Comparison of ENCODE assay signal across 9 mouse cellular contexts in the genomic region with DNA sequence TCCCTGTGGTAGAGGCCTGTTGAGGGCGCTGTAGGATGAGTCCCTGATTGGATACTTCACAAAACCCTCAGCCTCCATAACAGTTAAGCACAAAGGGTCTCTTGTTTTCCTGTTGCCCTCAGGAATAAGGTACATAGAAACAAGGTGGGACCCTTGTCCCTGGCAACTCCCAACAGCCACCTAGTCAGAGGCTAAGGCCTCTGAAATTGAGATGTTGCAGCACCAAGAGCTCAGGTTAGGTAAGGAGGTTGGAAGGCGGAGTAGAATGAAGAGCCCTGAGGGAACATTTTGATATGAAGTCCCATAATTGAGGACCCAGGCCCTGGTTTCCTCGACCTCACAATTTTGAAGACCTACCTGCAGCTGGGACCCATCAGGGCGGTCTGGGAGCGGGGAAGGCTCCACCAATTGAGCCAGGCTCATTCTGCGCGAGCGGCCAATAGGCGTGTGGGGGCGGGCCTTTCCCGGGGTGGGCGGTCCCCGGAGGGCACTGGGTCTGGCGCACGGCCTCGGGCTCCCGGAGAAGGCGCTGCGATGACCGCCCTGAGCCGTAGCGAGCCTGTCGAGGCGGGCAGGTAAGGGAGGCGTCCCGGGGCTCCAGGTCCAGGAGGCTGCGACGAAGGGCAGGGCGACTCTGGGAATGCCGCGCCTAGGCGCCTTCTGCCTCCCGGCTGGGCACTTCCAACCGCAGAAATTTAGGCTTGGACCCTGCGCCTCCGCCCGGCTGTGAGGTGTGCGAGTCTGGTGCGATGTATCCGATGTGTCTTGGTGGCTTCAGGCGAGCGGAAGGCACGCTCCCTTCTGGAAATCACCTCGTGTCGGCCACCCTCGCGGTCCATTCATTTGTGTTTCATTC. TPM values are rescaled to one million over a fixed set of nuclear protein-coding genes. Genes with fewer than 3 reads are reported as not detected.
DNase-seq lines count a peak whose midpoint lies in the region; ATAC-seq and TF ChIP-seq lines count a peak whose summit lies in the region.
"Had no signal": no experiment of that assay in that cellular context is flagged by ENCODE, and none has a peak within 500 bp of the region (broad histone marks: within the 10 kb centered on the region; RNA-seq: fewer than 3 reads in every experiment).

Gene Gramd2, plus strand, starts transcription at position 467 of the 856 bp plus-strand sequence.

- peak; percentile 51 for DNase-seq in 416B (ENCODE audit: low read depth)
- peak; percentile 89 for DNase-seq in testis, postnatal 14 days (ENCODE audit: low spot score)

- H3K4me2 ChIP-seq in embryonic facial prominence, embryonic 15.5 days (replicated peaks), result peak within 1 kb of the TSS; percentile 91
- peak within 1 kb of the TSS; percentile 86 for H3K4me2 ChIP-seq in heart, embryonic 14.5 days (ENCODE audit: low read length)
- H3K4me2 ChIP-seq in kidney, embryonic 16.5 days (replicated peaks; ENCODE audit: low read depth, low read length), result peak within 1 kb of the TSS; percentile 92
- peak within 1 kb of the TSS; percentile 65 for H3K4me2 ChIP-seq in liver, embryonic 16.5 days (ENCODE audit: low read depth, low read length)
- peak within 1 kb of the TSS; percentile 82 for H3K4me2 ChIP-seq in neural tube, embryonic 13.5 days

- no peak for TF ChIP-seq POLR2A in bone marrow macrophage, adult 2 months (IDR thresholded peaks at IDR 0.05; ENCODE audit: borderline replicate concordance, low read depth, low read length)

- no peaks in the 10 kb centered on the region for H3K27me3 ChIP-seq in embryonic facial prominence, embryonic 15.5 days
- H3K27me3 ChIP-seq in heart, embryonic 14.5 days (ENCODE audit: control insufficient read depth, insufficient read depth, low read length), result peaks cover 17% of the 10 kb centered on the region
- peaks cover 14% of the 10 kb centered on the region; the same call in 1 of the 2 replicates for H3K27me3 ChIP-seq in kidney, embryonic 16.5 days (ENCODE audit: insufficient read depth, low read length)
- H3K27me3 ChIP-seq in liver, embryonic 16.5 days (ENCODE audit: control insufficient read depth, insufficient read depth, low read depth, low read length), result peaks cover 55% of the 10 kb centered on the region
- peaks cover 22% of the 10 kb centered on the region for H3K27me3 ChIP-seq in neural tube, embryonic 13.5 days
- H3K27me3 ChIP-seq: Patski had no signal

- peak within 1 kb of the TSS; percentile 43 for H3K4me3 ChIP-seq in bone marrow macrophage, adult 2 months (ENCODE audit: insufficient read depth, low read length)
- peak within 1 kb of the TSS; percentile 50 for H3K4me3 ChIP-seq in embryonic facial prominence, embryonic 15.5 days (replicated peaks)
- H3K4me3 ChIP-seq in heart, embryonic 14.5 days (ENCODE audit: control insufficient read depth in 1 of 2, insufficient read depth in 1 of 2, low read depth in 1 of 2, low read length in 2 of 2), result peak within 1 kb of the TSS; percentile 44 to 48
- H3K4me3 ChIP-seq in kidney, embryonic 16.5 days (ENCODE audit: low read length), result peak within 1 kb of the TSS; percentile 51
- H3K4me3 ChIP-seq in liver, embryonic 16.5 days (ENCODE audit: low read depth, low read length), result peak within 1 kb of the TSS; percentile 41
- peak within 1 kb of the TSS; percentile 55 for H3K4me3 ChIP-seq in neural tube, embryonic 13.5 days

- H3K9me3 ChIP-seq in embryonic facial prominence, embryonic 15.5 days (replicated peaks), result no peaks in the 10 kb centered on the region
- no peaks in the 10 kb centered on the region for H3K9me3 ChIP-seq in heart, embryonic 14.5 days (ENCODE audit: control insufficient read depth, low read length)
- H3K9me3 ChIP-seq in kidney, embryonic 16.5 days (ENCODE audit: low read length), result no peaks in the 10 kb centered on the region
- H3K9me3 ChIP-seq in liver, embryonic 16.5 days (replicated peaks; ENCODE audit: control insufficient read depth, low read length), result no peaks in the 10 kb centered on the region
- H3K9me3 ChIP-seq in neural tube, embryonic 13.5 days, result no peaks in the 10 kb centered on the region

- WGBS in embryonic facial prominence, embryonic 15.5 days, result 1% methylated on average over 47 of the region's 47 CpGs
- WGBS in heart, embryonic 14.5 days, result 2% methylated on average over 38 of the region's 47 CpGs
- 1% methylated on average over 47 of the region's 47 CpGs for WGBS in kidney, embryonic 16.5 days
- WGBS in liver, embryonic 16.5 days (ENCODE audit: insufficient replicate concordance), result 4% methylated on average over 45 of the region's 47 CpGs
- WGBS in neural tube, embryonic 13.5 days, result 1% methylated on average over 47 of the region's 47 CpGs

- no peaks in the 10 kb centered on the region for H3K4me1 ChIP-seq in bone marrow macrophage, adult 2 months (ENCODE audit: control insufficient read depth, insufficient read depth, low read length)
- H3K4me1 ChIP-seq in embryonic facial prominence, embryonic 15.5 days, result peaks cover 14% of the 10 kb centered on the region
- H3K4me1 ChIP-seq in heart, embryonic 14.5 days (ENCODE audit: control insufficient read depth in 2 of 2, insufficient read depth in 2 of 2, low read length in 2 of 2), result peaks cover 4 to 7% of the 10 kb centered on the region in 2 experiments; a peak in 2 of 4 replicates
- peaks cover 8% of the 10 kb centered on the region for H3K4me1 ChIP-seq in kidney, embryonic 16.5 days (ENCODE audit: insufficient read depth, low read length)
- H3K4me1 ChIP-seq in liver, embryonic 16.5 days (ENCODE audit: control insufficient read depth, low read depth, low read length), result peaks cover 7% of the 10 kb centered on the region
- H3K4me1 ChIP-seq in neural tube, embryonic 13.5 days (replicated peaks), result peaks cover 15% of the 10 kb centered on the region

- no peak for TF ChIP-seq CTCF in bone marrow macrophage, adult 2 months (IDR thresholded peaks at IDR 0.05; ENCODE audit: low read depth, low read length)

- peaks cover 45% of the 10 kb centered on the region for H3K36me3 ChIP-seq in embryonic facial prominence, embryonic 15.5 days
- peaks cover 49% of the 10 kb centered on the region for H3K36me3 ChIP-seq in heart, embryonic 14.5 days (ENCODE audit: control insufficient read depth, insufficient read depth, low read length)
- peaks cover 40% of the 10 kb centered on the region for H3K36me3 ChIP-seq in kidney, embryonic 16.5 days (ENCODE audit: insufficient read depth, low read length)
- no peaks in the 10 kb centered on the region for H3K36me3 ChIP-seq in liver, embryonic 16.5 days (ENCODE audit: control insufficient read depth, insufficient read depth)
- peaks cover 47% of the 10 kb centered on the region for H3K36me3 ChIP-seq in neural tube, embryonic 13.5 days

- no peak within 1 kb of the TSS for H3K27ac ChIP-seq in bone marrow macrophage, adult 2 months (ENCODE audit: insufficient read depth, low read depth, low read length)
- H3K27ac ChIP-seq in embryonic facial prominence, embryonic 15.5 days (replicated peaks), result peak within 1 kb of the TSS; percentile 76
- H3K27ac ChIP-seq in heart, embryonic 14.5 days (replicated peaks in 1 of 2; ENCODE audit: control insufficient read depth in 1 of 2, insufficient read depth in 1 of 2, low read depth in 2 of 2, low read length in 2 of 2), result no peak within 1 kb of the TSS
- H3K27ac ChIP-seq in kidney, embryonic 16.5 days (ENCODE audit: low read length), result no peak within 1 kb of the TSS
- H3K27ac ChIP-seq in liver, embryonic 16.5 days (ENCODE audit: low read length), result no peak within 1 kb of the TSS
- H3K27ac ChIP-seq in neural tube, embryonic 13.5 days (replicated peaks), result no peak within 1 kb of the TSS

- ATAC-seq in embryonic facial prominence, embryonic 15.5 days (ENCODE audit: insufficient number of reproducible peaks, low FRiP score, low TSS enrichment, low read depth), result peak; percentile 90
- peak; percentile 86 for ATAC-seq in heart, embryonic 14.5 days (ENCODE audit: insufficient number of reproducible peaks, insufficient read depth, low FRiP score, low read depth)
- peak; percentile 98 for ATAC-seq in kidney, embryonic 16.5 days (ENCODE audit: low FRiP score, low TSS enrichment)
- peak; percentile 85 for ATAC-seq in liver, embryonic 16.5 days (ENCODE audit: low read depth)
- ATAC-seq in neural tube, embryonic 13.5 days (ENCODE audit: low read depth), result peak; percentile 97
- ATAC-seq: Patski had no signal

- H3K9ac ChIP-seq in embryonic facial prominence, embryonic 15.5 days, result 0 out of 2 replicates have a peak within 1 kb of the TSS, but pooled peaks have one; percentile 16
- peak within 1 kb of the TSS; percentile 68 for H3K9ac ChIP-seq in heart, embryonic 14.5 days (ENCODE audit: low read length)
- peak within 1 kb of the TSS; percentile 57 for H3K9ac ChIP-seq in kidney, embryonic 16.5 days (replicated peaks; ENCODE audit: low read length)
- no peak within 1 kb of the TSS for H3K9ac ChIP-seq in liver, embryonic 16.5 days (ENCODE audit: low read depth, low read length)
- H3K9ac ChIP-seq in neural tube, embryonic 13.5 days, result peak within 1 kb of the TSS; percentile 69

RNA-seq across cellular contexts. Expression of gene Gramd2, which starts in this region (rescaled TPM):
- not detected in 2 replicates for polyA plus RNA-seq in bone marrow macrophage, adult 2 months (2012; ENCODE audit: insufficient read depth, insufficient read length, missing spikeins)
- polyA plus RNA-seq in embryonic facial prominence, embryonic 15.5 days (2015; fragmentation: Nextera tagmentation; extraction: Ambion mirVana), result 6.6 and 7.6 TPM in 2 replicates
- polyA plus RNA-seq in heart, embryonic 14.5 days (2014; fragmentation: Nextera tagmentation; extraction: Ambion mirVana), result 0.27 and 0.43 TPM in 2 replicates
- 1.4 and 1.5 TPM in 2 replicates for polyA plus RNA-seq in kidney, embryonic 16.5 days (2015; fragmentation: Nextera tagmentation; extraction: Ambion mirVana)
- polyA plus RNA-seq in liver, embryonic 16.5 days (2015; fragmentation: Nextera tagmentation; extraction: Ambion mirVana), result 0.25 and 0.27 TPM in 2 replicates
- 1.3 and 1.9 TPM in 2 replicates for polyA plus RNA-seq in neural tube, embryonic 13.5 days (2015; fragmentation: Nextera tagmentation; extraction: Ambion mirVana)

Comparison
In these comparisons a context has a peak if more than half of its experiments do, and no peak if none do; other contexts are left out.
1. Peak in ATAC-seq, H3K4me3 ChIP-seq, H3K9ac ChIP-seq and H3K4me2 ChIP-seq in heart, embryonic 14.5 days; RNA of the gene not detected or under 1 TPM.
2. Peak in ATAC-seq, H3K4me3 ChIP-seq and H3K4me2 ChIP-seq in liver, embryonic 16.5 days; RNA of the gene not detected or under 1 TPM.